Mouse (Mus musculus): ENCODE measurements at regions not wholly inside any gene's neighbourhood (a gene's known extent, or its start where the extent isn't known, plus 50 kb on each side); places are given as distances from the start of the nearest gene placed in this dataset.

GRCm38 (mm10) chr13:55962254-55962866, 126.4 kb upstream of the Pitx1 start:
- no peak for DNase-seq (ENCODE audit: low spot score)

- no peak for DNase-seq (ENCODE audit: low spot score)
Measured at GRCm38 (mm10) chr13:55954346-55954745, 118.4 kb upstream of the Pitx1 start.

GRCm38 (mm10) chr13:55953426-55953825, 117.4 kb upstream of the Pitx1 start:
- DNase-seq (ENCODE audit: low spot score), result no peak

GRCm38 (mm10) chr13:55950773-55951172, 114.8 kb upstream of the Pitx1 start:
- no peak for DNase-seq (ENCODE audit: low spot score)

GRCm38 (mm10) chr13:55948591-55948990, 112.6 kb upstream of the Pitx1 start:
- DNase-seq (ENCODE audit: low spot score), result no peak

GRCm38 (mm10) chr13:55948144-55948543, 112.2 kb upstream of the Pitx1 start:
- DNase-seq (ENCODE audit: low spot score), result no peak

- no peak for DNase-seq (ENCODE audit: low spot score)
Measured at GRCm38 (mm10) chr13:55937417-55937816, 101.4 kb upstream of the Pitx1 start.

- no peak for DNase-seq (ENCODE audit: low spot score)
Measured at GRCm38 (mm10) chr13:55937000-55937399, 101.0 kb upstream of the Pitx1 start.

- no peak for DNase-seq (ENCODE audit: low spot score)
Measured at GRCm38 (mm10) chr13:55930637-55931036, 94.6 kb upstream of the Pitx1 start.

GRCm38 (mm10) chr13:55929814-55930213, 93.8 kb upstream of the Pitx1 start:
- DNase-seq (ENCODE audit: low spot score), result no peak

GRCm38 (mm10) chr13:55923505-55924136, 87.6 kb upstream of the Pitx1 start:
- no peak for DNase-seq (ENCODE audit: low spot score)

- no peak for DNase-seq (ENCODE audit: low spot score)
Measured at GRCm38 (mm10) chr13:55917316-55917715, 81.3 kb upstream of the Pitx1 start.

- peak; percentile 7 for DNase-seq (ENCODE audit: low spot score)
Measured at GRCm38 (mm10) chr13:55912271-55912711, 76.3 kb upstream of the Pitx1 start.

- DNase-seq (ENCODE audit: low spot score), result no peak
Measured at GRCm38 (mm10) chr13:55909941-55910340, 73.9 kb upstream of the Pitx1 start.

GRCm38 (mm10) chr13:55904884-55905283, 68.9 kb upstream of the Pitx1 start:
- DNase-seq (ENCODE audit: low spot score), result no peak

- no peak for DNase-seq (ENCODE audit: low spot score)
Measured at GRCm38 (mm10) chr13:55902255-55902654, 66.3 kb upstream of the Pitx1 start.

GRCm38 (mm10) chr13:55900190-55900526, 64.2 kb upstream of the Pitx1 start:
- no peak for DNase-seq (ENCODE audit: low spot score)

- no peak for DNase-seq (ENCODE audit: low spot score)
Measured at GRCm38 (mm10) chr13:55899501-55900189, 63.7 kb upstream of the Pitx1 start.

- no peak for DNase-seq (ENCODE audit: low spot score)
Measured at GRCm38 (mm10) chr13:55898999-55899398, 63.0 kb upstream of the Pitx1 start.

- DNase-seq (ENCODE audit: low spot score), result no peak
Measured at GRCm38 (mm10) chr13:55898257-55898950, 62.4 kb upstream of the Pitx1 start.

- DNase-seq (ENCODE audit: low spot score), result no peak
Measured at GRCm38 (mm10) chr13:55895505-55895904, 59.5 kb upstream of the Pitx1 start.

- no peak for DNase-seq (ENCODE audit: low spot score)
Measured at GRCm38 (mm10) chr13:55893154-55894018, 57.4 kb upstream of the Pitx1 start.

All from ovary, adult 18-20 months (tissue).